10 mouse cellular contexts compared by ENCODE assay signal in genomic region chr8:13685674-13686314, GRCm38 (mm10). TPM values are rescaled to one million over a fixed set of nuclear protein-coding genes. Genes with fewer than 3 reads are reported as not detected.
DNase-seq lines count a peak whose midpoint lies in the region; ATAC-seq and TF ChIP-seq lines count a peak whose summit lies in the region.
"Had no signal": no experiment of that assay in that cellular context is flagged by ENCODE, and none has a peak within 500 bp of the region (broad histone marks: within the 10 kb centered on the region; RNA-seq: fewer than 3 reads in every experiment).

No protein-coding gene starts in this region.

- no peaks in the 10 kb centered on the region for H3K4me1 ChIP-seq in intestine, postnatal 0 days (replicated peaks; ENCODE audit: control insufficient read depth, insufficient read depth, low read length)

- H3K4me3 ChIP-seq in intestine, postnatal 0 days (ENCODE audit: low read depth, low read length) = no peak overlapping the region
- H3K4me3 ChIP-seq: heart, embryonic 15.5 days had no signal

- ATAC-seq in intestine, postnatal 0 days = no peak

- no peak for TF ChIP-seq CTCF in intestine, postnatal 0 days (IDR thresholded peaks at IDR 0.05; ENCODE audit: low read depth)

- H3K27me3 ChIP-seq in intestine, postnatal 0 days (replicated peaks; ENCODE audit: control insufficient read depth, insufficient read depth, low read length) = no peaks in the 10 kb centered on the region
- H3K27me3 ChIP-seq: heart, embryonic 15.5 days had no signal

- H3K9ac ChIP-seq in intestine, postnatal 0 days (ENCODE audit: low read depth, low read length) = no peak overlapping the region
- H3K9ac ChIP-seq: heart, embryonic 15.5 days had no signal

- no peaks in the 10 kb centered on the region for H3K9me3 ChIP-seq in intestine, postnatal 0 days (ENCODE audit: control insufficient read depth)
- H3K9me3 ChIP-seq: heart, embryonic 15.5 days had no signal

- intact Hi-C loops in heart, postnatal 25 days (cut with DNase I) = no loop called here

- no peak overlapping the region for H3K4me2 ChIP-seq in intestine, postnatal 0 days (replicated peaks; ENCODE audit: low read depth)
- H3K4me2 ChIP-seq: heart, embryonic 15.5 days had no signal

- no peaks in the 10 kb centered on the region for H3K36me3 ChIP-seq in intestine, postnatal 0 days (ENCODE audit: control insufficient read depth, insufficient read depth)
- H3K36me3 ChIP-seq: heart, embryonic 15.5 days had no signal

- peak; percentile 11 to 68 for DNase-seq in heart, adult 18-20 months
- DNase-seq in heart, postnatal 25 days (ENCODE audit: low spot score) = no peak
- peak; percentile 63 for DNase-seq in CD4-positive, CD25-positive, alpha-beta regulatory T cell, adult 2 months (ENCODE audit: low read depth, low spot score)
- DNase-seq in cerebellum, postnatal 14 days = peak; percentile 70 to 74
- DNase-seq in naive thymus-derived CD4-positive, alpha-beta T cell, adult 2 months (ENCODE audit: low read depth) = peak; percentile 79
- no peak for DNase-seq in kidney, adult 11 months
- no peak for DNase-seq in left cerebral cortex, adult 18-20 months (ENCODE audit: low spot score in 2 of 2)
- DNase-seq: adrenal gland, postnatal 14 days had no signal

- H3K27ac ChIP-seq in intestine, postnatal 0 days (ENCODE audit: low read depth, low read length) = no peak overlapping the region
- H3K27ac ChIP-seq: heart, embryonic 15.5 days had no signal

- WGBS in intestine, postnatal 0 days = 91% methylated on average over 16 of the region's 16 CpGs

RNA-seq across cellular contexts. Expression of gene Rasa3, which starts 8.4 kb away (rescaled TPM):
- 10 to 100 TPM; 11.2 to 14.0 TPM for total RNA-seq in heart, adult 18-20 months (2021)
- total RNA-seq in heart, postnatal 25 days (2021) = 10 to 100 TPM; 14.8 to 19.8 TPM
- polyA plus RNA-seq in intestine, postnatal 0 days (2015; fragmentation: Nextera tagmentation; extraction: Ambion mirVana) = 9.8 and 9.9 TPM in 2 replicates
- 10 to 100 TPM; 65.6 to 72.9 TPM for total RNA-seq in left cerebral cortex, adult 18-20 months (2021)

RNA-seq across cellular contexts. Expression of gene Cfap97d2, which starts 19.9 kb away (rescaled TPM):
- under 1 TPM in 1 of 2 experiments, not detected in 1; 0.26 TPM for total RNA-seq in heart, adult 18-20 months (2021)
- total RNA-seq in heart, postnatal 25 days (2021) = not detected
- not detected in 2 replicates for polyA plus RNA-seq in intestine, postnatal 0 days (2015; fragmentation: Nextera tagmentation; extraction: Ambion mirVana)
- total RNA-seq in left cerebral cortex, adult 18-20 months (2021) = 1 to 10 TPM; 1.3 TPM
- total RNA-seq: adrenal gland, postnatal 14 days had no signal
- polyA plus RNA-seq: heart, embryonic 15.5 days had no signal

Comparison
In these comparisons a context has a peak if more than half of its experiments do, and no peak if none do; other contexts are left out.
1. DNase-seq: peak in heart, adult 18-20 months (2 of 2), CD4-positive, CD25-positive, alpha-beta regulatory T cell, adult 2 months (single experiment), cerebellum, postnatal 14 days (2 of 2) and naive thymus-derived CD4-positive, alpha-beta T cell, adult 2 months (single experiment); none in heart, postnatal 25 days (single experiment), kidney, adult 11 months (single experiment) and left cerebral cortex, adult 18-20 months (0 of 2).